Mouse (Mus musculus): Measurements from ENCODE around the gene Kmt2e.

The Kmt2e gene

DNA sequence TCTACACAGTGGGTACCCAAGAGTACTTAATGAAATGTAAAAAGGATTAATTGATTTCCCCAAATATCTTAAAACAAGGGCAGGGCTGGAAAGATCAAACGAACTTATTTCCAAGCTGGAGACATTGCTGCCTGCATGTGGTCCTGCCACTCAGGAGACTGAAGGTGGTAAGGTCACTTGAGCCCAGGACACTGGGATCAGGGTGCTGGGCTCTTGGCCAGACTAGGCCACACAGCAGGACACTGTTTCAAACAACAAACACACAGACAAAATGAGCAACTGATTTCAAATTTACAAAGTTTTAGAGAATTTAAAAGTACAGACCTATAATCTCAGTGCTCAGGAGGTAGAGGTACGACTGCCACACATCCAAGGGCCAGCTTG, 23.5 kb upstream of the Kmt2e start:
- DNase-seq (ENCODE audit: low spot score): no peak

DNA sequence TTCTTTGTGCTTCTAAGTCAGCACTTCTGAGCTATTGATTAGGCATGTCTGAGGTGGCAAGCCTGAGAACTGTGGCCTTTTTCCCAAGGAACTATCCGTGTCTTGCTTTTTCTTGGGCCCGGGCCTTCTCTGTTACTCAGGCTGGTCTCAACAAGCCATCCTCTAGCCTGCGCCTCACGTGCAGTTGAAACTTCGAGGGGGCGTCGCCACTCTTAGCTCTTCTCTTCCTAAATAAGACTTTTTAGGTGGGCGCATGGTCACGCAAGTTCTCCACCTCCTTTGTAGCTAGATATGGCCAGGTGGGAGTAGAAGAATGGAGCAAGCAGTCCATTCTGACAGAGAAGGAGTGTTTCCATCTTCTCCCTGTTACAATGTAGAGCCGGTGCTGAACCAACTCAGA, 22.6 kb upstream of the Kmt2e start:
- no peak for DNase-seq (ENCODE audit: low spot score)

DNA sequence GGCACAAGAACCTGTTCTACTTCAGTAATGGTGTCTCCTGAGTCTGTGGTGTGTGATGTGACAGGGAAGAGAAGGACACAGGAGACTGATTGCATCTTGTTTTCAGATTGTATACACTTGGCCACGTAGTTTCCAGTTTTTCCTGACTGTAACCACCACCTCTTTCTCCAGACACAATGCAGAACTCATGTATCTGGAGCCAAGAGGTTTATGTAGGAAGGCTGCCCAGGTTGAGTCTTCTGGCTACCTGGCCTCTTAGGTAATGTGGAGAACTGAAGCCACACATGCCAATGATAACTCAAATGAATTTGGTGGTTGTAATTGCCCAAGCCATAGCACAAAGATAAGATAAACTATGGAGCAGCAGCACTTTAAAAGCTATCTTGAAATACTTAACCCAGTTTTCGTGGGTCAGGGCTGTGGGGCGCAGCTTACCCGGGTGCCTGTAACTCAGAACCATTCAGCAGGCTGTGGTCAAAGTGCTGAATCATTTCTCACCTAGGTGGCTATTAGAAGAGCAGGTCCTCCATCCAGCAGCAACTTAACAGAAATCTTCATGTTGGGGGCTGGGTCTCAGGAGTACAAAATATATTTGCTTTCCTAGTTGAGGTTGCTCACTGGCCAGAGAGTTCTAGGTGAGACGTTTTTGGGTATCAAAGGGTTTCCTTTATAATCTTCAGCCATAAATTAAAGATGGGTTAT, 21.8 kb upstream of the Kmt2e start:
- DNase-seq (ENCODE audit: low spot score): no peak

DNA sequence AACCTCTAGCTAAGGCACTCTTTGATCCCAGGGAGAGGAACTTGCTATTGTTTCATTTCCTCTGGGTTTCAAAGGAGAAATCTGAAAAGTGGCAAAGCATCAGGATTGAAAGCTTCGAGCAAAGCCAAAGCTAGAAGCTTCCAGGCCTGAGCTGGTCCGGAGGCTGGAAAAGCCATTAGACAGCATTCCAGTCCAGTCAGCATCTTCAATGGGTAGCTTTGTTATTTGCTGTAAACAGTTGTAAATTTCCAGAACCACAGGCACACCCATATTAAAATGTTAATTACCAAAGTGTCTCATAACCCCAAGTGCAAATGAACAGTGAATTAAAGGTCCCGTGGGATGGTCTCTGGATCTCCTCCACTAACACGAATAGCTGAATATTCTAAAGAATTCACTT, 21.2 kb upstream of the Kmt2e start:
- DNase-seq (ENCODE audit: low spot score): no peak

DNA sequence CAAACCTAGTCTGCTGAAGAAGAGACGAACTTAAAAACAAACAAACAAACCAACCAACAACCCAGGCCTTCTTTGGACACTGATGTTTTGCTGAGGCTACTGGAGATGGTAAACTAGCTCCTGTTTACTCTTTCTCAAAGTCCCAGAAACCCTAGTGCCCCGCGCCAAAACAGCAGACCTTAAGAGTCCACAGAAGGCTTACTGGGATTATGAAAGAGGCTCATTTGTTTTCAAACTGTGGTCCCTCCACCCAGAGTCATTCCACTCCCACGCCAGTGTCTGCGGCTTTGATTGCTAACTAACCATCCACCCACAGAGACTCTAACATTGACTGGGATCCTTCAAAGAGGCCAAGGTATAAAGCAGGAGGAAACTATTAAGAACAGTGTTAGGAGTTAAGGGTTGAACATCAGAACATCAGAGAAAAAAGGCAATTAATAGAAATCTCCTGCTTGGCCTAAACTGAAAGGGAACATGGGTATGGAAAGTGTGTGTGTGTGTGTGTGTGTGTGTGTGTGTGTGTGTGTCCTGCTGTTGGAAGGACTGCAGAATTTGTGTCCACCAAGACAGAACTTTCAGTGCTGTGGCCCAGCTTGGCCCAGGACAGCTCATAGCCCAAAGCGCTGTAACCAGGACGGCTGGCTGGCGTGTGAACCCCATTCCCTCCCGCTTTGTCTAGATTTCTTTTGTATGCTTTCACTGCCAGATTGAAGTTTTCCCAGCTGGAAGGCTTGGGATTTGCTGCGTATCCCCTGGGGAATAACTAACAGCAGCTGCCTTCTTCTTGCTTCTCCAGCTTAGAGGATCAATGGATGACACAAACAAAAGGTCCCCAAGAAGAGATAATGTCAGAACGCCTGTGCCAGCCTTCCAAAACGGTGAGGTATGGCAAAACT, 20.4 kb upstream of the Kmt2e start:
- no peak for DNase-seq (ENCODE audit: low spot score)

DNA sequence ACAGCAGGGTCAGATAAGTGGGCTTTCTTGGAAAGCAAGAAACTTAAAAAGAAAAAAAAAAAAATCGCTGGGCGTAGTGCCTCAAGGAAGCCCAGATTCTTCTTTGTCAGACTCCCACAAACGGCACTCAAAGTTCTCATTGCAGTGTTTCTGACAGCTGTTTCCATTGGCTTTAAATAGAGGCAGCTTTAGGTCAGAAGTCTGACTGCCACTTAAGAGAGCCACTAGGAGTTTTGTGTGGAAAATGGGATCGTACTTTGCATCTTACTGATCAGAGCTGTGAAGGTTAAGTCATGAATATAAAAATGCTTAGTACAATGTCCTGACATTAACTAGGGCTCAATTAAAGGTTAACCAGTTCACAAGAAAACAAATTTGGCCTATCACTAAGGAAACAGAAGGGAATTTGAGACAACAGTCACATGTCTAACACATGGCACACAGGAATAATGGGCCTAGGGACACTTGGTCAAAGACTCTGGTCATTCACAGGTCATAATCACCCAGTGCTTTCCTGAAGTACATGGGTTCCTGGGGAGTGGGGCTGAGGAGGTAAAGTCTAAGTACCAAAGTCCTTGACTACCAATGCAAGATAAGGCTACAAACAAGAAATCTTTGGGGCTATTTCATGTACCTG, 19.6 kb upstream of the Kmt2e start:
- no peak for DNase-seq (ENCODE audit: low spot score)

DNA sequence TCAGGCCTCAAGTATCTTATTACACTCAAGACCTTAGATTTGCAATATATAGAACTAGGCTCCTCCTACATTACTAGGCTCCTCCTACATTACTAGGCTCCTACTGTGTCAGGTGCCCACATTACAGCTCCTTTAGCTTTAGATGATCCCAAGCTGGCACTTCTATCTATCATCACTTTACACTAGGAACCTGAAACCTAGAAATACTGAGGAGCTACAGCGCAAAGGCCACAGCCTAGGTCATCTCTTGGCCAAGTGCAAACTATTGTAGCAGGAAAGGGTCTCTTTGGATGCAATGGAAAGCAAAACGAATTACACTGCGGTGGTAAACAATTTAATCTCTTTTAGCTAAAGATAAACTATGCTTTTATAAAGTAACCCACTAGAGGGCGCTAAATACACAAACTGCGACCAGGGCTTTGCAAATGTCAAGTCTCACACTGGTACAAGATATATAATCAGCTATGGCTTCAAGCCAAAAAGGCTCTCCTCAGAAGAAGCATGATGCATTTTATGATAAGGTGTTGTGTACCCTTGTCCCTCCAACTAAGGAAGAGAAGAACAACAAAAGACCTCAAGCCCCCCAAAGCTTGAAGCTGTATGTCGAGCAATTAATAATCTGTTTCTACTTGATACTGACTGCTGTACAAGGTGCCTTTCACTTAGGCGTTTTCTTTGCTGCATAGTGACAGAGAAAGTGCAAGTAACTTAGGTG, 18.5 kb upstream of the Kmt2e start:
- no peak for DNase-seq (ENCODE audit: low spot score)

DNA sequence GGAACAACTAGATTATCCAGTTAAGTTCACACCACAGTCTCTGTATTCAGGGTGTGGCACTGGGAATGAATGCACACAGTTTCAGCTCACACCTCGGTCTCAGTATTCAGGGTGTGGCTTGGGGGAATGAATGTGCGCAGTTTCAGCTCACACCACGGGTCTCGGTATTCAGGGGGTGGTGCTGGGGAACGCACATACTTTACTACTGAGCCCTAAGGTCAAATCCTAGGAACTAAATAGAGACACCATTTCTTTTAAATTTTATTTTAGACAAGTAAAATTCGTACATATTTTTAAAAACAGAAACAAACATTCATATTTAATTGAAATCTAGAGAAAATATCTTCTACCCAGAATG, 18.0 kb upstream of the Kmt2e start:
- no peak for DNase-seq (ENCODE audit: low spot score)

DNA sequence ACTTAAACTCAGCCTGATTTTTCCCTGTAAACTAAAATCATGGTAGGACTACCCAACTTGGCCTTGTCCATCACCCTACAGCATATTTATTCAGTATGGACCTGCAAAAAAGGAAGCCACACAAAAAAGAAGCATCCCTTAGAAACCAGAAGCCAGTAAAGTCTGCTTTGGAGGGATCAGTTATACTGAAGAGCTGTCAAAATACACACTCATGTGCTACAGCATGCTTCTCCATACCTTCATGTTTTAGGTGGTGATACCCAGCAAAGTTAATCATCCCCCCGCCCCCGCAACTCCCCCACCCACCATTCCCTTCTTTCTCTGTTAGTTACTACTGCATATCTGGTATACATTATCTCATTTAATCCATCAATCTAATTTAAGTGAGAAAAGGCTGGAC, 16.5 kb upstream of the Kmt2e start:
- no peak for DNase-seq (ENCODE audit: low spot score)

DNA sequence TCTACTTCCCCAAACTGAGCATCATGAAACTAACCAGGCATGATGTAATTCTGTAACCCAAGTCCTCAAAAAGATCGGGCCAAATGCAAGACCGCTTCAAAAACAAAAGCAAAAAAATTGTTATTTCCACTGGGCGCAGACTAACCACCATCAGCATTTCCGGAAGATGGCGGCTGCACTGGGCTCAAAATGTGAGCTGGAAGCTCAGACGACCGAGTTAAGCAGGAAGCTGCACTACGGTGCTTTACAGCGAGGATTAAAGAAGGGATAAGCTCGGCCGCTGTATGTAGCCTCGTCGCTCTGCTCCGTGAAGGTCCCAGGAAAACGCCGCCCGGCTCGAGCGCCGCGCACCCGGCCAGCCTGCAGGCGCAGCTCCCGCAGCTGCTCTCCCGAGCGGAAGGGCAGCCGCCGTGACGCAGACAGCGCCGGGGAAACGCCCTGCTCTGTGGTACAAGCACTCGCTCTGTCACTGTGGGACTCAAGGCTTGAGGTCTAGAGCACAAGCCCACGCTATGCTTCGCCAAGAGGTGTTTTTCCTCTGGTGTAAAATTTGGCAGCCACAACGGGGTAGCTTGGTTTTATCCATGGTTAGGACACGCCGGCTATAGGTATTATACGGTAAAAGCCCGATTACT, 16.0 kb upstream of the Kmt2e start:
- DNase-seq (ENCODE audit: low spot score): peak; percentile 68

DNA sequence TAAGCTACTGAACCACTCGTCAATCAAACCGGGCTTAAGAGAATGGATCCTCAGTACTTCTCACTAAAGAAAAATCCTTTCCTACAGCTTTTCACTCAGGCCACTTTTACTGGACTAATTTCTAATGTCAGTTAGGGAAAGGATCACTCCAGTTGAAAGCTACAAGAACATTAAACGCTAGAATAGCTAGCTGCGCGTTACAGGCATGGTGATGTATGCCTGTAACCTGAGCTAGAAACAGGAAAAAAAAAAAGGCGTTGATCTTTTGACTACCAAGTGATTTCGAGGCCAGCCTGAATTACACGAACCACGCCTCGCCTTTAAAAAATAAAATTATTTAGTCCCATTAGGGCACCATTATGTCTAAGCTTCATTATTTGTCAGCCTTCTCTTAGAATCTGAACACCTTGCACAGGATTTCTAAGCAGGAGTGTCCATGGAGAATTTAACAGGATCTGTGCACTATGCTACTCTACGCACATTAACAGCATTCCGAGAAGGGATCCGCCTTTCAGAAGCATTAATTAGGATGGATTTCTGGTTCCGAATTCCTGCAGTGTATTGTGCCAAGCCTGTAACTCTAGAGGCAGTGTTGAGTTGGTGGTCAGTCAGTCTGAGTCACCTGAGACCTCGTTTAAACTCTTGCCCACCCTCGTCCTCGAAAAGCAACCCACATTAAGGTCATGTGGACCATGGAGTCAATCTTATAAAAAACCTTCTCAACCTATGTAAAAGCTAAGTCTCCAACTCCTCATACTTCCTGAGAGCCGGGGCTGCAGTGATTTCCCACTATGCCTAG, 15.2 kb upstream of the Kmt2e start:
- DNase-seq (ENCODE audit: low spot score): no peak

DNA sequence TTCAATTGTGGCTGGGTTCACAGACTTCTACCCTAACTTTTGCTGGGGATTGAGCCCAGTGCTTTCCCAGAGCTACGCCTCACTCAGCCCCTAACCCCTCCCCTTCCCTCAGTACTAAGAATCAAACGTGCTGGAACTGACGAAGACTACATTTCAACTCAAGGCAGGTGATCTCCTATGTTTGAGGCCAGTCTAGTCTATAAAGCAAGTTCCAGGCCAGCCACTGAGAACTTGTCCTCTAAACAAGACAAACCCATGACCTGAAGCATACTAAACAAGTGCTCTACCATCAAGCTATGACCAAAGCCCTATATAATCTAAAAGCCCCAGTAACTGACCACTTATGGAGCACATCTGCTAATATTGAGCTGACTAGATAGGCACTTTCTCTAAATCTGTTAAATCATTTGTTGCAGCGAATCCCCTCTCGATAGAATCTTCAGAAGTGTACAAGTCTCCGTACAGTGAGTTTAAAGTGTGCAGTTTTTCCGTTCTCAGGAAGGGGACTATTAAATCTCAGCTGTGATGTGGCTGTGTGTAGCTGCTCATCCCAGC, 14.5 kb upstream of the Kmt2e start:
- no peak for DNase-seq (ENCODE audit: low spot score)

DNA sequence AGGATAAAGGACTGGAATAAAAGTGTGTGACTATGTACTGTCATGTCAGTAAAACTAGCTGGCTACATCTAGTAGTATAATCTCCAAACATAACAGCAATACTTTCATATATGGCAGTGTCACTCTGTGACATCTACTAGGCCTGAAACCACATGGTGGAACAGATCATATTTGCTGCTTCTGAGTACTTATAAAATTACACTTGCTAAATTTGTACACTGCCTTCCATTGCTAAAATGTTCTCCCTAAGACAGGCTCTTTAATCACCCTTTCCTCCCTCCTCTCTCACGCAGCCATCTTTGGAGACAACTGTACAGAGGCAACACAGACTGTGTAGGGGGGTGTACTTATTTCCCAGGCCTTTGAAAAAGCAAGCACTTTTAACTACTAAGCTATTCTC, 13.8 kb upstream of the Kmt2e start:
- DNase-seq (ENCODE audit: low spot score): no peak

DNA sequence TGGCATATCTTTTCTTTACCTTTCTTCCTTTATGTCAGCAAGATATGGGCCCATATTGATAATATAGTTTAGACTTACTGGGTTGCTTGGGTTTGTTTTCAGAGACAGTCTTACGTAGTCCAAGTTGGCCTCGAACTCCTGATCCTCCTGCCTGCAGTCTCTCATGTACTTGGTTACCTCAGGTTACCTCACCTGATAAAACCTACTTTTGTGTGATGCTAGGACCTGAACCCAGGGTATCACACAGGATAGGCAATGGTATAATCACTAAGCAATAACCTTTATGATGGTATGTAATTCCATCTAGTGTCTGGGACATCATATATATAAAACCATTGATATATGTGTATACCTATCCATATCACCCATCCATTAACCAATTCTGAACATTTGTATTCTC, 12.8 kb upstream of the Kmt2e start:
- DNase-seq (ENCODE audit: low spot score): no peak

DNA sequence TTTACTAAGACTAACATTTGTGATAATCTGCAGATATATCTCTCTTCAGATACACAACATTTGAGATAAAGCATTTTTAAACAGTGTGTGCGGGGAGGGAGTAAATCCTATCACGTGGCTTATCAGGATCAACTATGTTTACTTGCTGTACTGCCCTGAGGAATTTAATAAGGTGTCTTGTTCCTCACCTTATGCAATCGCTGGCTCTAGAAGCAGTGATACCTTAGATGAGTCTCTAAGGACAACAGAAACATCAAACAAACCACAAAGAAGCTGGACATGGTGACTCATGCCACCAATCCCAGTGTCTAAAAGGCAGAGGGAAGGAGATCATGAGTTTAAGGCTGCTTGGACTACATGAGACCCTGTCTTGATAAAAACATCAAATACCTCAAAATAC, 11.2 kb upstream of the Kmt2e start:
- no peak for DNase-seq (ENCODE audit: low spot score)

DNA sequence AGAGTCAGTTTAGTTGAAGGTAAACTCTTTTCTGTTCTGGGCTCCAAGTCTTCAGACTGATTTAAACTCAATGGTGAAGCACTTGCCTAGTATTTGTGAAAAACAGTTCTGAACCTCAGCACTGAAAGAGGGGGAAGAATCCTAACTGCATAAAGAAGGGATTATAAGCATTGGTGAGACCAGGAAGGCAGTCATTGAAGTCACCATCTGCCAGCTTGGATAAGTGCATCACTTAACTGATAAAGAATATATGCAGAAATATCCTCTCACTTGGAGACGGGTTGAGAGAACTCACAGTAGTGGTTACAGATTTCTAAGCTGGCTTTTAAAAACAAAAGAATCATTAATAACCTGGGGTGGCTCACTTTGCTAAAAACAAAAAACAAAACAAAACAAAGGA, 6.7 kb upstream of the Kmt2e start:
- no peak for DNase-seq (ENCODE audit: low spot score)

DNA sequence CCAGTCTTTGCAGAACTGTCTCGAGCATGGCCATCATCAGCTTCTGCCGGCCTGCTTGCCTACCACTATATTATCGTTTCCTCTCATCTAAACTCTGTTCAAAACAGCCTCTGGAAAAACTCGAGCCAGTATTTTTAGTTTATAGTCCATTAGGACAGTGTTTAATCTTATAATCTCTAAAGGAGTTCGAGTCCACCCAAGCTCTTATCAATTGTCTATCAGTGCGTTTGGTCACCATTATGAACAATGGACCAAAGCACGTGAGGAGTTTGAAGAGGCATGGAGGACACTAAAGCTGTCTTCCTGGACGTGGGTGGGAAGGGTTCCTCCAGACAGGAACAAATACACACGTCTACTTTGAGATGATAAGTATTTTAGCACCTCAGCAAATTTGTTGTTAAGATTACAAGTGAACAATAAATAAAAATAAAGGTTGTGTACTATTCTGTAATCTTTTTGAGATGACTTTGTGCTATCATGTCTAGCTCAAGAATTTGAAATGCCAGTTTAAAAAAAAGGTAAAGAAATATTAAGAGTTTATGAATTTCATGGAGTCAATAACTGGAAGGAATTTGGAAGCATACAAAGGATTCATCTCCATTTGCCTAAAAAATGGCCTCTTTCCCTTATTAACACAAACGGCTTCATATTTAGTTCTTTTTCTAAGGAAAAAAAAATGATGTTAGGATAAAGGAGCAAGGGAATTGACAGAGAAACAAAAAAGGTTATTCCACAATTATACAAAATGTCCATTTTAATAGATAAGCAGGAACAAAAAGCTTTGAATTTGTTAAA, 3.0 kb upstream of the Kmt2e start:
- DNase-seq (ENCODE audit: low spot score): no peak

DNA sequence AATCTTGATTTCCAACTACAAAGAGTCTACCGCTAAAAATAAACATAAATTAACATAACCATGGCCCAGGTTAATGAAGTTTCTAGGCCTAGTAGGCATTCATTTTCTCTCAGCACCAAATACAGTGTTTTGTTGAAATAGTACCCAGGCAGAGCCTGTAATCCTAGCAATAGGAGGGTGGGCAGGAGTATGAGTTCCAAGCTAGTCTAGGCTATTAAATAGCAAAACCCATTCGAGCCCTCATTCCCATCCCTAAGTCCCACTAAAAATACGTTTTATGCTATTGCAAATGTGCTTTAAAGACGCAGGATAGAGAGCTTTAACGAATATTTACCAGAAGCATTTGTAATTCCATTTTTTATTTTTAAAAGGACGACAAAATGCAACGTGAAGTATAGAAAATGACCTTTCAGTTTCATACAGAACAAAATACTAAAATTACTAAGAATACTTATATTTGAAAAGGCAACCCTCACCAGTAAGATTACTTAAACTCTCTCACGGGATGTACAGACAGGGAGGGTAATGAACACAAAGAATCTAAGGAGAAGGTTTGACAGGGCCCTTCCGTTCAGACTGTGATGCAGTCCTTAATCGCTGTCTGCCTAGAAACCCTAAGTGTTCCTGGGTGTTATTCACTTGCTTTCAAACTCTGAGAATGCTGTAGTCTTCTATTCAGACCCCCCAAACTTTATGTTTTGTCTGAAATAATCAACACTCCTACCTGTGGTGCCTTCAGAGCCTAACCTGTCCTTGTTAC, 2.1 kb upstream of the Kmt2e start:
- DNase-seq (ENCODE audit: low spot score): no peak

Data from ovary, adult 18-20 months (tissue).